Mouse (Mus musculus): Measurements from ENCODE around the gene Usp7.
A peak's percentile ranks its signal among the peaks of the same experiment; 100 is the strongest.
"Not testable (repeated sequence)": the region's sequence is repeated elsewhere in the genome, so short reads cannot be mapped to it uniquely, and the experiment has no call there.

The Usp7 gene

DNA sequence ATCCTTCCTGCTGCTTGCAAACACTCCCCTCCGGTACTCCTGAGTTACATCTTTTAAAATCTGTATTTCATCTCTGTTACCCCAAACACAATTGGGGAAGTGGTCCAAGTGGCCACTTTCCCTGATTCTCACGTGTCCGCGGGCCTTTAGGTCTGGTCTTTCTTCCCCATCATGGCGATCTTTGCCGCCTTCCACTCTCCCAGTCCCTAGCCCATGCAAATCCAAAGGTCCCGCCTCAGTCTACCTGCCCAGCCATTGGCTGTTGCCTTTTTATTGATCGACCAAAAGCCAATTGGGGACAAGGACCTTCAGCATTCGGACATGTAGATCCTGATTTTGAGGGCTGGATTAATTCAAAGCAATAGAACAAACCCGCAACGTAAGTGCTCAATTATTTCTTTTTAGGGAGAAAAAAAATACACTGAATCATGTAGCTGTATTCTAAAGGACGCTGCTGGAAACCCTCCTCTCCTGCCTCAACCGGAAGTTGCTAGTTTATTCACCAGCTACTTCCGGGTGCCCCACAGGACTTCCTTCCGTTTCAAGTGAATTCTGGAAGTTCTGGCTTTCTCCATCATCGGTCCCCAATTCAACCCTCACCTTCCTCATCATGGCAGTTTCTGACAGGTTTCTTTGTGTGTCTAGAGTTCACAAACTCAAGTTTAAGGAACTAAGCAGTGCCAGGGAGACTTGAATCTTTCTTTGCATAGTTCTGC lies 8.8 kb downstream of the Usp7 start:
- DNase-seq (ENCODE audit: low read depth), result no peak

DNA sequence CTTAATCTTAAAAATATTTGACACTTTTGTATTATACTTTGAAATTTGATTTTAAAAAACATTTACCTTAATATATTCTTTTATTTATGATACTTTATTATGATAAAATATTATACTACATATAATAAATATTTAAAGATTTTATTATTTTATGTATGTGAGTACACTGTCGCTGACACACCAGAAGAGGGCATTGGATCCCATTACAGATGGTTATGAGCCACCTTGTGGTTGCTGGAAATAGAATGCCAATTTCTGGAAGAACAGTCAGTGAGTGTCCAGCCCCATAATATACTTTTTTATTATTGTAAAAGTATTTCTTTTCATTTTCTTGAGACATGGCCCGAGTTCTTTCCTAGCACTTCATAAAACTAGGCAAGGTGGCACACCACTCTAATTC lies 10.4 kb downstream of the Usp7 start:
- no peak for DNase-seq (ENCODE audit: low read depth)

DNA sequence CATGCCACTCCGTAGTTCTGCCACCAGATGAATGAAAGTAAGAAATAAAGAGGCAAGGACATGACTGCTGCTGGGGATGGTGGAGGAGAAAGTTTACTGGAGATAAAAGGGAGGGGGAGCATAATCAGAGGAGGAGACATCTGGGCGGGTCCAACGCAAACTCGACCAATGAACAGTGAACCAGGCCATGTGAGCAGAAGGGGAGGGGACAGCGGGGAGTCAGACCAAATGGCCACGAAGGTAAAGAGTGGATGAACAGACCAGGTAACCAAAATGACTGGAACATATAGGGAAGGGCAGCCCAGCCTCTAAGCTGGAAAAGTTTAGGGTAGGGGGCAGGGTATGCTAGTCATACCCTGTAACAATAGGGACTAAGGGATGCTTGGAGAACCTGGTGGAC lies 10.9 kb downstream of the Usp7 start:
- DNase-seq (ENCODE audit: low read depth), result no peak

DNA sequence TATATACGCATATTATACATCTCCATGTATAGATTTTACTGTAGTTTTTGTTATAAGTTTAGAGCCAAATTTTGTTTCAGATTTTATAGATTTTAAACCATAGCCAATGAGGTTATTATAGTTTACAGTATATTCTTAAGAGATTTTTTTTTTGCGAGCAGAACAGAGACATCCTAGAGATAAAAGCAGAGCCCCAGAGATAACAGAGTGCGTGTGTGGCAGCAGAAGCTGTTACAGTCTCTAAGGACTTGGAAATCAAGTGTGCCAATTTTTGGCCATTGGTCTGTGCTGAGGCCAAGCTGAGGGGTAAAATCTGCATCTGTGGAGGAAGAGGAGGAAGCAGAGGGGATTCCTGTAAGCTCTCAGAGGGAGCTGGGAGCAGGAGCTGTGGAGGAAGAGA lies 11.9 kb downstream of the Usp7 start:
- DNase-seq (ENCODE audit: low read depth), result no peak

DNA sequence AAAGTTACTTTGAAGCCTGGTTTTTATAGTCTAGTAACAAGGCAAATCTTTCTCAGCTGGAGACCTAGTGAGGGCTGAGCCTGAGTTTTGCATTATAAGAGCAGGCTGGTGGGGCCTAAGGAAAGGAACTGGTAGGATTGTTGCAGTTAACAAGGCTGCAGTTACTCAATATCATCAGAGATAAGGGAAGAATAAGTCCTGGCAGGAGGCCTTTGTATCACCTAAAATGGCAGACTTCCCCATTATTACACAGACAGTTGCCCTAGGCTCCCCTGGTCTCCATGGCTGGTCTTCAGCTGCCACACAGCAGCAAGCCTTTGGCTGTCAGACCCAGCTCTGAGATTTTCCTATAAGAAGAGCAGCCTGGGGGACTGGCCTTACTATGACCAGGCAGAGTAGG lies 13.4 kb downstream of the Usp7 start:
- no peak for DNase-seq (ENCODE audit: low read depth)

DNA sequence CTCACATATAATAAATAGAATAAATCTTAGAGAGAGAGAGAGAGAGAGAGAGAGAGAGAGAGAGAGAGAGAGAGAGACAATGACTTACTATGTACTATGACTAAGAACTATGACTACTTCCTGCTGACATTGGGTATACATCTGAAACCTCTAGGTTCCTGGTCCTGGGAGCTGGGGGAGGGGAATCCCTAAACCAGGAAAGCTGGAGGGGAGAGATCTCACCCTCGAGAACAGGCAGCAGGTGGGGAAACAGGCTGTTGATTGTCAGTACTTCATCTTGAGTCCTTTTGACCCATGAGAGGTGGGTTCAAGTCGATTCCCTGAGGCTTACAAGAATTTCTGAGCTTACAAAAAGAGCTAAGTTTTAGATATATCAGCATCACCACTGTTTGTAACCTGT lies 14.9 kb downstream of the Usp7 start:
- no peak for DNase-seq (ENCODE audit: low read depth)

DNA sequence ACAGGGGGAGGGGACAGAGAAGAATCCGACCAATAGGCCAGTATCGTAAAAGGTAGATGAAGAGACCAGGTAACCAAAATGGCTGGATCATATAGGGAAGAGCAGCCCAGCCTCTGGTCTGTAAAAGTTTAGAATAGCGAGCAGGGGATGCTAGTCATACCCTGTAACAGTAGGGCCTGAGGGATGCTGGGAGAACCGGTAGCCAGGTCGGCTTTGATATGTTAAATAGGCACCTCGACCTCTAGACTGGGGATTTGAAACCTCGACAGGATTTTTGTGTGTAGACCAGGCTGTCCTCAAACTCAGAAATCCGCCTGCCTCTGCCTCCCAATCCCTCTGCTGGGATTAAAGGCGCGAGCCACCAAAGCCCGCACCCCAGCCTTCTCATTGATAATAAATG lies 15.5 kb downstream of the Usp7 start:
- no peak for DNase-seq (ENCODE audit: low read depth)

DNA sequence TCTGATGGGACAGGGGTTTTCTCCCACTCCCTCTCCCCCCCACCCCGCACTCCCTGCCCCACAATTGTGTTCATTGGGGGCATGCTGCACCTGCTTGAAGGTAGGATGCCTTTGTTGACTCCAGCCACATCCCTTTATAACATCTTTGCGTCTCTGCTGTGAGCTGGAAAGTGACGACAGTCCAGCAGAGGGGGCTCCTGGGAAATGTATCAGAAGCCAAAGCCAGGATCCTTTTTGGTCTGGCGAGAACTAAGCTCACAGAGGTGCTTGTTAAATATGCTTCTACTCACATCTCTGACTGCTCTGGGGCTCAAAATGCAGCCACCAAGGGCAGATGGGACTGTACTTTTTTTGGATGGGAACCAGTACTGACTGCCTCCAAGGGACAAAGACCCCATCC lies 21.0 kb downstream of the Usp7 start:
- no peak for DNase-seq (ENCODE audit: low read depth)

DNA sequence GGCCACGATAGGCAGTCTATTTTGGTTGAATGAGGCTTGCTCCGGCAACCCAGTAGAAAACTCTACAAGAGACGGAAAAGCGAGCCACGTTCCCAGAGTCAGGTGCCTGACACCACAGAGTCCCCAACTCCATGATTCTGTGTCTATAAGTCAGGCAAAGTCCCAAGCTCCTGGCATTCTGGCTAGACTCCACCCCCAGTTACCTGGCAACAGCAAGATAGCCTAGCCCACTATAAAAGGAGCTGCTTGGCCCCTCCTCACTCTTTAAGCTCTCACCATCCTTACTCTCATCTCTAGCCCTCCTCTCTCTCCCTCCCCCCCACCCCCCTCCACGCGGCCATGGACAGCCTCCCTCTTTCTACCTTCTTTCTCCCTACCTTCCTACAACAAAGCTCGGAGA lies 21.8 kb downstream of the Usp7 start:
- DNase-seq (ENCODE audit: low read depth), result not testable (repeated sequence)

DNA sequence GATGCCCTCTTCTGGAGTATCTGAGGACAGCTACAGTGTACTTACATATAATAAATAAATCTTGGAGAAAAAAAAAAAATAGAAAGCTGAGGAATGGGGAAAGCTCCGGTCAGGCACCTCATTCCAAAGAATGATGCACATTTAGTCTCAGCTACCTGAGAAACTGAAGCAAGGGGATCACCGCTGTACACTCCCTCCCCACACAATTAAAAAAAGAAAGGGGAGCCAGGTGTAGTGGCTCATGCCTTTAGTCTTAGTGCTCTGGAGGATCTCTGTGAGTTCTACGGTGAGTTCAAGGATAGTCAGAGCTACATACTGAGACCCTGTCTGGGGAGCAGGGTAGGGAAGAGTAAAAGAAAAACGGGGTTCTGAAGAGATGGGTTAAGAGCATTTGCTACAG lies 22.6 kb downstream of the Usp7 start:
- DNase-seq (ENCODE audit: low read depth), result peak; percentile 9

DNA sequence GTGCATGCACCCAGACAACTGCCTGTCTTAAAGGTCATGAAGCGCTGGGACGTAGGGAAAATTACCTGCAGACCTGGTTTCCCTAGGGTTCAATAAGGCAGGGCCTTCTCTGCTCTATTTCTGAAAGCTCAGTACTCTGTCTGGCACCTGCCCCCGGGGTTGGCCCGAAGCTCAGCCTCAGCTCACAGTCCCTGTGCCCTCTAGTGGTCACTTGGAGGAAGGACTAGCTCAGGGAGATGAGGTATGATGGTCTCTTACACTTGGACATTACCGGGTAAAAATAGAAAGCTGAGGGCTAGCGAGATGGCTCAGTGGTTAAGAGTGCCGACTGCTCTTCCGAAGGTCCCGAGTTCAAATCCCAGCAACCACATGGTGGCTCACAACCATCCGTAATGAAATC lies 23.0 kb downstream of the Usp7 start:
- DNase-seq (ENCODE audit: low read depth), result peak; percentile 82

DNA sequence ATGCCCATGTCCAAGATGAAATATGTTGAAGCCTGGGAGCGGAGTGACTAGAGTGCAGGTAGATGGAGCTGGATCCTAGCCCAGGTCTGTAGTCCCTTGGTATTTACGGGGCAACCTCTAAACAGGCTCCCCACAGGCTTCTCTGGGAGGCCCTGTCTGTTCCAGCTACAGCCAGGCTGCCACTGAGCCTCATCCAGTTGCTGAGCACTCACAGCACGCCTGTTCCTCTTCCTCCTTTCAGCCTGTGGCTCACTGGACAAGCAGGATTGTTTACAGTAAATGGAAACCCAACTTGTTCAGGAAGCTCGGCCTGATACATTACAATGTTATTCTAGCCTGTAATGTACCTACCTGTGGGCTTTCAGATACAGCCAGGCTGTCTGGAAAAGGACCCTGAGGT lies 23.5 kb downstream of the Usp7 start:
- peak; percentile 8 for DNase-seq (ENCODE audit: low read depth)

DNA sequence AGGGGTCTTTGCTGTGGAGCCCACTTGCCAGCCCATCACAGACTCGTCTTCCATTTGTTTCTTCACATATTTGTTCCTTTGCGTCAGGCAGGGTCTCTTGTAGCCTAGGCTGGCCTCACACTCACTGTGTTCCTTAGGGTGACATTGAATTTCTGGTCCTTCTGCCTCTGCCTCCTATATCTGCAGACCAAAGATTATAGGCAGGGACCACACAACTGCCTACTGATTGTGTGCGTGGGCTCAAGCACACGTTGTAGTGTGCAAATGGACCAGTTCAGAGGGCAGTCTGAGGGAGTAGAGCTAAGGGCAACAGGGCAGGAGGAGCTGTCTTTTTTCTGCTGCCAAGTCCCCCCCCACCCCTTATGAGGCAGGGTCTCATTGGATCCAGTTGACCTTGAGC lies 24.0 kb downstream of the Usp7 start:
- no peak for DNase-seq (ENCODE audit: low read depth)

DNA sequence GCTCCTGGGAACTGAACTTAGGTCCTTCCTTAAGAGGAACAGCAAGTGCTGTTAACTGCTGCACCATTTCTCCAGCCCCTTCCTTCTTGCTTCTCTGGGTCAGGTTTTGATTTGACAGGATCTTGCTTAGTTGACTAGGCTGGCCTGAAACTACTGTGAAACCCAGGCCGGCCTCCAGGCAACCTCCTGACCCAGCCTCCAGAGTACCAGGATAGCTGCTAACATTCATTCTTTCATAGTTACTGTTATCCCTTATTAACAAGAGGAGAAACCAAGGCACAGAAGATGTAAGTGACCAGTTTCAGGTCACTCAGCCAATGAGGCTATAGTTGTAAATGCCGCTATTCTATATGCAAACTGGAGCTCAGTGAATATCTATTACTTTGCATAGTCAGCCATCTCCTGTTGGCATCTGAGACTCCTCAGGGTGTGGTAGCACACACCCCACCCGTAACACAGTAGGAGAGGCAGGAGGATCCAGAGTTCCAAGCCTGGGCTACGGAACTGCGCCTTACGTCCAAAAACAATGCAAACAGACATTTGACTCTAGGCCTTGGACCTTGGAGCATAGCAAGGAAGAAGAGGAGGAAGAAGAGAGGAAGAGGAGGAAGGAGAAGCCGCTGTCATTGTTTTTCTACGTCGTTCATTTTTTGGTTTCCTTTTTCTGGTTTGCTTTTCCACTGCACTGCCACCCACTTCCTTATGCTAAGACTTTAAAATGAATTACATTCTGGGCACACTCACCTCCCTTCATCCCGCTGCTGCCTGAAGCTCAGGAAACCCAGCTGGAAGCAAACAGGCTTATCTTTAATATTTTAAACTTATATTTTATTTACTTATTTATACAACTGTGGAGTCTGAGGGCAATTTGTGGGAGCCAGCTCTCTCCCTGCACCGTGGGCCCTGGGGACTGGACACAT lies 24.7 kb downstream of the Usp7 start:
- DNase-seq (ENCODE audit: low read depth), result no peak

DNA sequence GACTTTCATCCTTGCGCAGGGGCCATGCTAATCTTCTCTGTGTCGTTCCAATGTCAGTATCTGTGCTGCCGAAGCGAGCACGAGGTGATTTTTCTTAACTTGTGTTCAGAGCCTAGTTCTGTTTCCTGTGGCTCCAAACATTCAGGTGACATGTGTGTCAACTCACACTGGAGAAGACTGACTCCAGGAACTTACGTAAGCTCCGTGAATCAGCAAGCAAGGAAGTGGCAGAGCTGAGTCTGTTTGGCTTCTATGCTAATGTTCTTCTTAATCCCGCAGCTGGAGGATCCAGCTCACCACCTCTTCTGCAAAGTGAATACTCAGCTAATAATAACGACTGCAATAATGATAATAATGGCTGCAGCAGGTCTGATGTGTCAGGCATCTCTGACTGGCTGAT lies 25.9 kb downstream of the Usp7 start:
- DNase-seq (ENCODE audit: low read depth), result peak; percentile 10

DNA sequence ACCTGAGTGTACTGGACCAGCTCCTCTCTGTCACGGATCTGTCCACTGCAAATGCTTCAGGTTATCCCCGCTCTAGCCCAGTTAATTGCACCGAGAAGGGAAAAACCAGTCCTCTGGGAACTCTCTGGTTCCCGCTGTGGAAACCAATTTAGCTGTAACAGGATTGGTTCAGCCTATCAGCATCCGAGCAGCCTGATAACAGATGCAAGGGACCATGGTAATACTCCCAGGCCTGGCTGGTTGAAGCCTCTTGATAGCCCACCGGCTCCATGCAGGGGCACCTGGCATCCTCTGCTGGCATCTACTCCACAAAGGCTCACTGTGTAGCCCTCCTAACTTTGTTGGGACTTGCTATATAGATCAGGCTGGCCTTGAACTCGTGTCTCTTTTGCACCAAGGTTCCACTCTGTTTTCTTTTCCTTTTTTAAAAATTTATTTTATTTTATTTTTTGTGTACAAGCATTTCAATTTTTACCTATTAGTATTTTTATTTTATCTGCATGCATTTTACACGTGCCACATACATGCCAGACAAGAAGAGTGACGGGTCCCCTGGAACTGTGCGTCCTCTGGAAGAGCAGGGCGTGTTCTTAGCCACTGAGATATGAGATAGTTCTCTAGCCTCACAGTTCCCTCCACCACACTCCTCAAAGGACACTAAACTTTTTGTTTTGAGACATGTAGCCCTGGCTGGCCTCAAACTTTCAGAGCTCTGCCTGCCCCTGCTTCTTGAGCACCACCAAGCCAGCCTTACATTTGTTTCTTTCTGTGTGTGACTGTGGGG lies 27.8 kb downstream of the Usp7 start:
- DNase-seq (ENCODE audit: low read depth), result no peak

DNA sequence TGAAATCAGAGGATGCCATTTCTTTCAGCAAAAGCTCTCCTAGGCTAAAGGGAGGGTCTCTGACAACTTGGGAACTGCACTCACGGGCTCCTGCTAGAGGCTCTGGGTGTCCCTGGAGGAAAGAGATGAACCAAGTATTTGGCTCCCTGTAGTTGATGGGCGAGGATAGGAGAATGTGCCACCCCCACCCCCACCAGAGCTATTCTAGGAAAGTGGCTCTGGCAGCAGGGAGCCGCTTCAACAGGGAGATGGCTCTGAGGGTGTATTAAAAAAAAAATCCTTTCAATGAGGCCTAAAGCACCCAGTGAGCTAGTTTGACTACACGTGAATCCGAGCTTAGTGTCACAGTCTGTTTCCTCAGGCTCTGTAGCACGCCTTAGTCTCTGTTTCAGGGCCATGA lies 29.1 kb downstream of the Usp7 start:
- no peak for DNase-seq (ENCODE audit: low read depth)

DNA sequence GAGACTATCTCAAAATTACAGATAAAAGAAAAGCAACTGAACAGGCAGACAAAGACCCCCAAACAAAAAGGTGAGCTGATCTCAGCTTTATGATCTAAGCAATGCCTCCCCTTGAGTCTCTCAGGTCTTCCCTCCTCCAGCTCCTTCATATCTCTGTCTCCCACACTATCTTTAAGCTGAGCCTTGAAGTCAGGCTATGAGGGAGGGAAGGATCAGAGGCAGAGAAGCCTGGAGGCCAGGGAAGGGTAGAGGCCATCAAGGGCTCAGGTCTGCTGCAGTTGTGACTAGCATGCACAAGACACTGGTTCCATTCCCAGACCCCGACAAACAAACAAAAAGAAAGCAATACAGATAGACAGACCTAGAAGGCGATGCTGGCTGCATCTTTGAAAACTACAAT lies 30.2 kb downstream of the Usp7 start:
- DNase-seq (ENCODE audit: low read depth), result no peak

DNA sequence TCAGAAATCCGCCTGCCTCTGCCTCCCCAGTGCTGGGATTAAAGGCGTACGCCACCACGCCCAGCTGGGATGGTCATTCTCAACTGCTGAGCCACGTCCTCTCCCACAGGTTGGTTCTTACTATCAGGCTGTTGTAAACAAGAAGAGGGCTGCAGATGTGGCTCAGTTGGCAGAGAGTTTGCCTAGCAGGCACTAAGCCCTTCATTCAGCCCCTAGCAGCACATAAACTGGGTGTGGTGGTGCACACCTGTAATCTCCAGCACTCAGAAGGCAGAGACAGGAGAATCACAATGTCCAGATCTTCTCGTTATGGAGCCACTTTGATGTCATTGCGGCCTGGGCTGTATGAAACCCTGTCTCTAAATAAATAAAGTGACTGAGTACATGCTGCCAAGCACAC lies 31.1 kb downstream of the Usp7 start:
- no peak for DNase-seq (ENCODE audit: low read depth)

DNA sequence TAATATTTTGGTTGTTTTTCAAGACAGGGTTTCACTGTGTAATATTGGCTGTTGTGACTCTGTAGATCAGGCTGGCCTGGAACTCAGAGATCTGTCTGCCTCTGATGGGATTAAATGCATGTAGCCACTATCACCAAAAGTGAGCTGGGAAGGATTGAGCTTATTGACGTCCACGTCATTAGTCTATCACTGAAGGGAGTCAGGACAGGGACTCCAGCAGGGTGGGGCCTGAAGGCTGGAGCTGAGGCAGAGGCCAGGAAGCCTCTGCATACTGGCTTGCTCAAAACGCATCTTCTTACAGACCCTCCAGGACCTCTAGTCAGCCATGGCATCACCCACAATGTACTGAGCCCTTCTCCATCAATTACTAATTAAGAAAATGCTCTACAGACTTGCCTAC lies 33.1 kb downstream of the Usp7 start:
- DNase-seq (ENCODE audit: low read depth), result no peak

DNA sequence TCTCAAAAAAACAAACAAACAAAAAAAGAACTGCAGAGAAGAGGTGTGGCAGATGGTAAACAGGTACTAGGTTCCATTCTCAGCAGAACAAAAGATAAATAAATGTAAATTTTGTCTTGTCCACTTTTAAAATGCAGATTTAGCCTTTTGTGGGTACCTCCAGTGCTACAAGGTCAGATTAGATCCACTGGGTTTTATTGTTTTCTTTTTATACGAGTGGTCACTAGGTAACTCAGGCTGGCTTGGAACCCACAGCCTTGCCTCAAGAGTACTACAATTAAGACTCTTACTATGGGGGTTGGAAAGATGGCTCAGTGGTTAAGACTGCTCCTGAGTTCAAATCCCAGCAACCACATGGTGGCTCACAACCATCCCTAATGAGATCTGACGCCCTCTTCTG lies 33.9 kb downstream of the Usp7 start:
- no peak for DNase-seq (ENCODE audit: low read depth)

DNA sequence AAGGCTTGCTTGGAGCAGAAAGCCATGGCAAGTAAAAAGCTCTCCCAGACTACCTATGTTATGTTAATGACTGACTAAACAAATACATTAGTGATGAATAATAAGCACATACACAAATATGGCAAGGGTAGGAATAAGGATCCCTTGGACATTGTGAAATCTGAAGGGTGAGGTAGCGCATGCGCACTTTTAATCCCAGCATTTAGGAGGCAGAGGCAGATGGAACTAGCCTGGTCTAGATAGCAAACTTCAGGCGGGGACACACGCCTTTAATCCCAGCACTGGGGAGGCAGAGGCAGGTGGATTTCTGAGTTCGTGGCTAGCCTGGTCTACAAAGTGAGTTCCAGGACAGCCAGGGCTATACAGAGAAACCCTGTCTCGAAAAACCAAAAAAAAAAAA lies 34.5 kb downstream of the Usp7 start:
- DNase-seq (ENCODE audit: low read depth), result not testable (repeated sequence)

DNA sequence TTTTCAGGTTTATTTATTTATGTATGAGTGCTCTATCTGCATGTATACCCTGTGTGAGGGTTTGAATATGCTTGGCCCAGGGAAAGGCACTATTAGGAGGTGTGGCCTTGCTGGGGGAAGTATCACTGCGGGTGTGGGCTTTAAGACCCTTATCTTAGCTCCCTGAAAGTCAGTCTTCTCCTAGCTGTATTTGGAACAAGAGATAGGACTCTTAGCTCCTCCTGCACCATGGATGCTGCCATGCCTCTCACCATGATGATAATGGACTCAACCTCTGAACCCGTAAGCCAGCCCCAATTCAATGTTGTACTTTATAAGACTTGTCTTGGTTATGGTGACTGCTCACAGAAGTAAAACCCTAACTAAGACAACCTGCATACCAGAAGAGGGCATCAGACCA lies 39.8 kb downstream of the Usp7 start:
- no peak for DNase-seq (ENCODE audit: low read depth)

Measured in naive thymus-derived CD4-positive, alpha-beta T cell, adult 2 months (primary cell).